Mouse (Mus musculus) layer of hippocampus, postnatal 10 days (tissue): Measurements from ENCODE around the gene Ly6g6d. TPM values are rescaled to one million over a fixed set of nuclear protein-coding genes. Genes with fewer than 3 reads are reported as not detected.
A peak's percentile ranks its signal among the peaks of the same experiment; 100 is the strongest.

Experiments
- DNase-seq, 2 experiments: peaks; one replicate each; pipeline ENCODE4 v3.0.0; 2021; ENCODE audit warnings: low spot score in 2 of 2
- total RNA-seq, 2 experiments: library from RNA; stranded (reverse); gene quantifications; 2 replicates each; pipeline ENCODE4 v1.2.3; 2021

The Ly6g6d gene
- total RNA-seq, 2 experiments from 2014 or later = 0.78 to 1.6 TPM

DNA sequence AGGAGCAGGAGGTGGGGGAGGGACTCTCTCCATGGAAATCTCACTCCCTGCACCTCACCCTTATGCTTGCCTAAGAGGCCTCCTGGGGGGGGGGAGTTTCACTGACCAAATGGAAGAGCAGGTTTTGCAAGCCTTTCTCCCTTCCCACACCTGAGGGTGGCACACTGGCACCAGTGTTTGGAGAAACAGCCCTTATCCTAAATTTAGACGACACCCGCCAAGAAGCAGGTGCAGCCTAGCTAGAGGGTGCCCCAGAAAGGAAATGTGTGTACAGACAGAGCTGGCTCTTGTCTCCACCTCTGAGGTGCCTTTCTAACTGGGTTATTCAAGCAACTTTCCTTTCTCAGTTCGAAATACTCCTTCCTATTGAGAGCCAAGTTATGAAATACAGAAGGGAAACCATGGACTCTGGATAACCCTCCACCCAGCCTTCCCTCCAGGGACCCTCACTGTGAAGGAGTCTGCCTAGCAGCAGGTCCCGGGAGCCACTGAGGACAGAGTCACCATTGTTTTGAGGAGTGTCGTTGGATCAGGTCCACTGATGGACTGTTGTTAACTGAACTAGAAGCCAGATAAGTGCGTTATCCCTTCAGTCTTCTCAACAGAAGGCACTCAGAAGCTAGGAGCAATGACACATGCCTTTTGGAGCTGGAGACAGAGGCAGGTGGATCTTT is 7.2 kb downstream of the Ly6g6d start:
- DNase-seq = no peak

DNA sequence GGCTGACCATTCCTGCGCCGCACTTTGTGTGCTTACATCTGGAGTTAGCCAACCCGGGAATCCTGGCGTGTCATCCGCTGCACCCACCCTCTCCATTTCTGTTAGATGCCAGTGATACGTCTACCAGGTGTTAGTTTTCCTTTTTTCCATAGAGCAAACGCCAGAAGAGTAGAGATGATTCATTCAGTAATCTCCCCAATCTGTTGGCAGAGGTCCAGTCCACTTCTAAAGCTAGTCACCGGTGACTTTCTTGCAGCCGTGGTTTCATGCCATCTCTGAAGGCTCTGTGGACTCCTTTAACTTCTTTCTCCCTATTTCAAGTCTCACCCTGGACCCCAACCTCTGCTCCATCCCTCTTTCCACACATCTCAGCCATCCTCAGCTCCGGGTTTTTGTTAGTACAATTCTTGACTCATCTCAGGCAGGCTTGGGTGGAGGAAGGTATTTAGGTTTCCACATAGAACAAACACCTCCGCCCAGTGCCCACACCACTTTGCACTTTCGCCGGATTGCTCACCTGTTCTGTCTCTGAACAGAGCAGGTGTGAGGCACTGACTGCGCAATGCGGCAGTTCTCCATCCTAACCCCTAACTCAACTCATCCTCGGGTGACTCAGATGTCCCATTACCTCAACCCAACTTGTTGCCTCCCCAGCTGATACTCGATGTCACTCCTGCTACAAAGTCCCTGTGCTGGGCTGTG is 9.5 kb downstream of the Ly6g6d start:
- DNase-seq = no peak

DNA sequence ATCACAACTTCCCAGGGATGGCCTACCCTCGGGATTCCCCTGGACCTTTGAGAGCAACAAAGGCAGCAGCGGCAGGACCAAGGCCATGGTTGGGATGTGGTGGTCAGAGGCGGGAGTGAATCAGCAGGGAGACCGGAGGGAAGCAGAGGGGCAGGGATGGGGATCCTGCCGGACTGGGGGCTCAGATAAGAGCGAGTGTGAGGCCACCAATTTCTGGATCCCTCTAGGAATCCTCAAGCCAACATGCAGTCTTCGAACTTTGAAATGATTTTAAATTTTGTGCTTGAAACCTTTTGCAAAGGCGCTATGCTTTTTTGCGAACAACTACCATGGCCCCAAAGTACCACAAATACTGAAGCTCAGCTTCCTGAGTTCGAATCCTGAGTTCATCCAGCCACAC is 11.8 kb downstream of the Ly6g6d start, which contains the start of gene Mpig6b:
Gene Mpig6b (minus strand): TSS at position 101 of the 400 bp plus-strand sequence.
- DNase-seq = no peak

DNA sequence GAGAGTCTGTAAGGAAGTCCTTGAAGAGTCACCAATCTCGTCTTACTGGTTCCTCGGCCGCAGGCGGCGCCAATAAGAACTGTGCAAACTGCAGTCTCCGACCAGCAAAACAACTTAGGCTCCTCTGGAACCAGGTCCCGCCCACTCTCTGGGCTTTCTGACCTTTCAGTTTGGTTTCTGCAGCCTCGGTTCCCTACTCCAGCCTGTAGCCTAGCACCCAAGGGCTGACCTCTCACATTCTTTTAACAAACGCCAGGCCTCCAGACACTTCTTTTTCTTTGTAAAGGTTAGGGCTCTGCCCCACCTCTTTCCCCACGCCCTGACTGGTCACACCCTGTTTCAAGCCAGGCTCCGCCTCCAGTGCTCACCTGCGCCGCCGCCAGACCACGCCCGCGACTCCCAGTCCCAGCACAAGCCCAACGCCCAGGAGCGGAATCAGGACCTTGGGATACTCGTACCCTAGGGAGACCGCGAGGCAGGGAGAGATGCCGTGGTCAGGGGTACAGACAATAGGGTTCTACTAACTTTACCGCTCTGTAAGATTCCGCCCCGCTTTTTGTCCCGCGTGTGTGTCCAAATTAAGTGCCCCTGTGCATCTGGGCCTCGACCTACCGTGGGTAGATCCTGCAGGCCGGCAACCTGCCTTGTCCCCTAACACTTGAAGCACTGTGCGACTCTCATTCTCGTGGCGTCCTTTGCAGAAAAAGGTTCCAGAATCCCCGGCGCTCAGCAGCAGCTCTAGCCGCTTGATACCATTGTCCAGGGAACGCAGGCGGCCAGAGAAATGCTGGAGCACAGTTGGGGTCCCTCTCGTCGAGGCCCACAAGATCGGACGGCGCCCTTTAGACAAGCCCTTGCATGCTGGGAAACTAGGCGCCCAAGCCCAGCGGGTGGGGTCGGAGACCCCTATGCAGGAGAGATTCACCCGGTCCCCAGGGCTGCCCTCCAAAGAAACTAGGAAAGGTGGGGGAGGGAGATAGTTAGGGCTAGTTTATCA is 12.6 kb downstream of the Ly6g6d start, which contains the start of gene Ly6g6c:
Gene Ly6g6c (plus strand): TSS at position 438 of the 997 bp plus-strand sequence.
- DNase-seq = no peak

DNA sequence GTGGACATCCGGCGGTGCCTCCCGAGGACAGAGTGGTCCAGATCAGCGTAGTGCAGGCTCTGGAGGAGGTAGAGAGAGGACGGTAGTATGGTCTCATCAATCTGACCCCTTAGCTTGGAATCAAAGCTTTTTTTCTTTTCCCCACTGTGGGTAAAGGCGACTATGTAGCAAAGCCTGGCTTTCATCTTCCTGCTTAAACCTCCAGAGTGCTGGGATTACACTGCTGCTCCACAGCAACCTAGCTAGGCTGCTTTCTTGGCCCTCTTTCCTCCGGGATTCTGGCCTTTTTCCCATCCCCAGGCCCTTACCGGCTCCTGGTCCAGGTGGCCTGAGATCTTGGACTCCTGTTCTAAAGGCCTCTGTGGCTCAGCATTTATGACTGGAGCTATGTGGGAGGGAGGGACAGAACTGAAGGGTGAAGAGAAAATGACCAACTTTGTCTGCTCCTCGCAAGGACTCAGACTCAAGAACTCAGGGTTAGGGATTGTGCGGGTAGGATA is 13.4 kb downstream of the Ly6g6d start:
- no peak for DNase-seq

DNA sequence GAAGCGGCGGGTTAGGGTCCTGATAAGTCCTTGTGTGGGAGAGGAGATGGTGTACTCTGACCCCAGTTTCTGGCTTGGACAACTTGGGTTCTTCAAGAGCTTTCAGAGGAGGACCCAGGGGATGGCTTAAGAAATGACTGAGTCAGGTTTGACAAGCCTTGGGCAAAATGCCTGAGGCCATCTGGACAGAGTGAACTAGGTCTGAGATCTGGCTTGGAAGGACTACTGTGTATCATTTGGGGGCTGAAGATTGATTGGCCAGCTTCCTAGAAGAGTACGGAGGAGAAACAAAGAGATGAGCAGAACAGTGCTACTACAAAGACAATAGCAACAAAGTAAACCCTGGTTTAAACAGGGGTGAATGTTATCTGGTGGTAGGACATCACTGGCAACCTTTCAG is 14.4 kb downstream of the Ly6g6d start:
- no peak for DNase-seq

DNA sequence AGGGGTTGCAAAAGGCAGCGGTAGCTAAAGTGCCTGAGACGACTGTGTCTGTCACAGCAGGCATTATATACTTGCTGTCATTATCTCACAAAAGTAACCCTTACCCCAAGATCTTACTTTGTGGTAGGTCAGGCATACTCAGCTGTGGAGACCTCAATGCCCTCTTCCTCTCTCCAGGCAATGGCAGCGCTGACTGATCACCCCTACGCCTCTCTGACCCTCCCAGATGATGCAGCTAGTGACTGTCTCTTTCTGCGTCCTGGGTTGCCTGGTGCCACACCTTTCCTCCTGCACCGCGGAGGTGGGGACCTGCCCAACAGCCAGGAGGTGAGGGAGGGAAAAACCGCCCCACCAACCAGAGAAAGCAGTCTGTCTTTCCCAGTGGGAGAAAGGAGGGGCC is 16.6 kb downstream of the Ly6g6d start:
- no peak for DNase-seq

DNA sequence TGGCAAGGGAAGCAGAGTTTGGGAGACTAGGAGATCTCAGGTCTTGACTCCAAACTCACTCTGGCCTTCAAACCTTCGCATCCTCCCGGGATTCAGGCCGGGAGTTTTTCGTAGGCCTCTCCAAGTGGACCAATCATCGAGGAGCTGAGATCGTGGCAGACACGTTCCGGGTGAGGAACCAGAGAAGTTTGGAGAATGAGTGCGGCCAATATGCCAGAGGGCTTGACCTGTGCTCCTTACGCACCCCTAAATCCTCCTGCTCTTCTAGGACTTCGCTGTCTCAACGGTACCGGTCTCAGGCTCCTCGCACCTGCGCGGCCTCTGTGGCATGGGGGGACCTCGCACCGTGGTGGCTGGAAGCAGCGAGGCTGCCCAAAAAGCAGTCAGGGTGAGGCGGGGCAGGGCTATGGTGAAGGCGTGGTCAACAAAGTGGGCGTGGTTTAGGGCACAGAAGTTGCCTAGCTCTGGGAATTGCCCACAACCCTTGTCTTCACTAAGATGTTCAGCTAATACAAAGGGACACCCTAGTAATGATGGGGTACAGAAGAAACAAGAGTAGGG is 17.0 kb downstream of the Ly6g6d start:
- DNase-seq = no peak

DNA sequence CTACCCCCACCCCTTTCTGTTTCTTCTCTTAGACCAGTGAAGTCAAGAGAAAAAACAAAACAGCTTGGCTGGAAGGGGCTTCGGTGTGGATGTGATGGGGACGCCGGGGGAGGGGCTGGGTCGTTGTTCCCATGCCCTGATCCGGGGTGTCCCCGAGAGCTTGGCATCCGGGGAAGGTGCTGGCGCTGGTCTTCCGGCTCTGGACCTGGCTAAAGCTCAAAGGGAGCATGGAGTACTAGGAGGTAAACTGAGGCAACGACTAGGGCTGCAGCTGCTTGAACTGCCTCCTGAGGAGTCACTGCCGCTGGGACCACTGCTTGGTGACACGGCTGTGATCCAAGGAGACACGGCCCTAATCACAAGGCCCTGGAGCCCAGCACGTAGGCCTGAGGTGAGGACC is 17.8 kb downstream of the Ly6g6d start:
- DNase-seq = no peak

DNA sequence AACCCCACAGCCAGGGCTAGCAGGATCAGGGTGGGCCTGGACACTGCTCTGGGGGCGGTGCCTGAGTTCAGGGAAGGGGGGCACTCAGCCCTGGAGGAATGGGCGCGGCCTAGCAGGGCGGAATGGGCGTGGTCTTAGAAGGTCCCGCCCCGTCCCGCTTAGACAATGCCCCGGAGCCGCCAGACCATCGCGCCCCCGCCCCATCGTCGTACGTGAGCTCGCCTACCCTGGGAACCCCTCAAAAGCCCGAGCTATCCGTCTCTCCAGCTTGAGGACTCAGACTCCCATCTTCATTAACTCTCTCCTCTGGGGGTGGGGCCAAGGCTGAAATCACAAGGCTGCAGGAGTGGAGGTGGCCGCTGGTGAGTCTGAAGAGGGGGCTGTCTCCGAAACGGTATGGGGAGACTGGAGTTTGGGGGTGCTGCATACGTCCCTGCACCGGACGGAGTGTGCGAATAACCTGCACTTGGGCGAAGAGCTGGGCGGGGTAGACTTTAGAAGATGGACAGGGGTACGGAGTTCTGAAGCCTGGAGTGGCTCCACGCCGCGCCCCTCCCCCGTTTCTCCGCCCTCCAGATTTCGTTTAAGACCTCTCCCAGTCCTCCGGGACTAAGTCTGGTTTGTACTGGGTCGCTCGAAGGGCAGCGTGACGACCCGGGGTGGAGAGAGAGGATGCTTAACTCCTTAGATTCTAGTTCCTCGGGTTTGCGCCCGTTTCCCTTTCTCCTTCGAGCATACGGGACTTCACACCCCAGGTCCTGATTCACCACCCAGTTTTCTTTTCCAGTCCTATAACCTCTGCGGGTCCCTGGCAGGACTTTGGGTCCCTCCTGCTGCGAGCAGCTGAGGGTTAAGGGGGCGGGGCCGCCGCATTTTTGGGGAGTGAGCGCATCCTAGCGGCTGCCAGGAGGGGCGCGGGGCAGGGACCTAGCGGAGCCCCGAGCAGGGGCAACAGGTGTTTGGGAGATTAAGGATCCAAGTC is 18.7 kb downstream of the Ly6g6d start, which contains the start of gene Ddah2:
Gene Ddah2 (plus strand): TSS at position 125 of the 982 bp plus-strand sequence.
- DNase-seq = peak; percentile 87 to 91

DNA sequence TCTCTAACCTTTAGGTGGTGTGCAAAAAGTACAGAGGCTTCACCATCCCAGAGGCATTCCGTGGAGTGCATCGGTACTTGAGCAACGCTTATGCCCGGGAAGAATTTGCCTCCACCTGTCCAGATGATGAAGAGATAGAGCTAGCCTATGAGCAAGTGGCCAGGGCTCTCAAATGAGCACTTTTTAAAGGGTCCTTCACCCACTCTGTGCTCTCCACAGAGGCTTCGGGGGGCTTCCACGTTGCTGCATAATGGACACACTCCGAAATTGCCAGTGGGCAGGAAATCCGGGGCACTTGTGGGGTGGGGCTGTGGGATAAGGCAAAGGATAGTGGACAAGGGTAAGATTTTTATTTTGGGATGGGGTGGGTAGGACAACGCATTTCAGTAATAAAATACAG is 19.5 kb downstream of the Ly6g6d start:
- DNase-seq = no peak

DNA sequence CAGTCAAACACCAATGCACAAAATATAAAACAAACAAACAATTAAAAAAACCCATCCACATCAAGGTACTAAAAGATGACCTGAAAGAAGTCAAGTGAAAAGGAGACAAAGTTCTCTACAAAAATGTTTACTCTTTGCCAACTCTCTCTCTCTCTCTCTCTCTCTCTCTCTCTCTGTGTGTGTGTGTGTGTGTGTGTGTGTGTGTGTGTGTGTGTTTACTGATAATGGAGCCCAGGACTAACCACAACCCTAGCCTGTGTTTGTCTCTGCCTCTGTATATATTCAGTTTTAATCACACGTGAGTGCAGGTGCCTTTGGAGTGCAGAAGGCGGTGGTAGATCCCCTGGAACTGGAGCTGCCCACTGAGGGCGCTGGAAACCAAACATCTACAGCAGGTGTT is 20.8 kb downstream of the Ly6g6d start:
- no peak for DNase-seq

DNA sequence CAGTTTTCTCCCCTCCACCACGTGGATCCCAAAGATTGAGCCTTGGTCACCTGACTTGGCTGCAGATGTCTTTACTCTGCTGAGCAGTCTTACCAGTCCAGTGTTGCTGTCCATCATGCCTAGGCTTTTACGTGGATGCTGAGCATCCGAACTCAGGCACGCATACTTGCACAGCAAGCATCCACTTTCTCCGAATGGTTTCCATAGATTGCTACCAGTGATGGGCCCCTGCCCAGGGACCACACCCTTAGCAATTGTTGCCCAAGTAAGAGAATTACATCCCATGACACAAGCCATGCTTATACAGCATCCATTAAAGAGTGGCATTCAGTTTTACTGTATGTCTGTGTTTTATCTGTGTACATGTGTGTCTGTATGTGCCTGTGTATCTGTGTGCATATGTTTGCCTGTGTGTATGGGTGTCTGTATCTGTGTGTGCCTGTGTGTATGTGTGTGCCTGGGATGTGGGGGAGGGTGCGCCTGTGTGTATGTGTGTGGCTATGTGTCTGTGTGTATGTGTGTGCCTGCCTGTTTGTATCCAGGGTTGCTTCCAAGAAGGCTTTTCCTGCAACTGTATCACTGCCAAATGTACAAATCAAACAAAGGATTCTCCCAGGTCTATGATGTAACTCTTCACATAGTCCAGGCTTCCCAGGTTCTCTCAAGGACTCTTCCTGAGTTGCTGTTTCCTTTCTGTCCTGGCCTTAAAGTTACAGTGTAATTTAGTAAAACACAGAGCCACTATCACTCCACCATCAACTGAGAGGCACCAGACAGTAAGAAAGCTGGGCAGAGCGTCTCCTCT is 22.0 kb downstream of the Ly6g6d start:
- DNase-seq = no peak

DNA sequence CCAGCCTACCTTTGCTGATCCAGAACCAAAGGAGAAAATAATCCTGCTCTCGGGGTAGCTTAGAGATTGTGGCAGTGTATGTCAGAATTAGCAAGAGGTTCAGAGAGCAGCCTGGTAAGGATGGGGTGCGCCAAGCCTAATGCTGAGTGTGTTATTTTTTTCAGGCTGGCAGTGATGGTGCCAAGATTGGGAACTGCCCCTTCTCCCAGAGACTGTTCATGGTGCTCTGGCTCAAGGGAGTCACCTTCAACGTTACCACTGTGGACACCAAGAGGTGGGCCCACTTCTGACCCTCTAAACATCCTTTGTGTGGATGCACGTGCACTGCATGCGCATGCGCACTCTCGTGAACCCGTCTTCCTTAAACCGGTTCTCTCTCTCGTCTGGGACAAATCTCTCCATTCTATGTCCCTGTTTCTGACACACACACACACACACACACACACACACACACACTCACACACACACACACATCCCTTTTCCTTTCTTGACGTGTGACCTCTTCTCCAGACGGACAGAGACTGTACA is 25.5 kb downstream of the Ly6g6d start:
- DNase-seq = no peak

DNA sequence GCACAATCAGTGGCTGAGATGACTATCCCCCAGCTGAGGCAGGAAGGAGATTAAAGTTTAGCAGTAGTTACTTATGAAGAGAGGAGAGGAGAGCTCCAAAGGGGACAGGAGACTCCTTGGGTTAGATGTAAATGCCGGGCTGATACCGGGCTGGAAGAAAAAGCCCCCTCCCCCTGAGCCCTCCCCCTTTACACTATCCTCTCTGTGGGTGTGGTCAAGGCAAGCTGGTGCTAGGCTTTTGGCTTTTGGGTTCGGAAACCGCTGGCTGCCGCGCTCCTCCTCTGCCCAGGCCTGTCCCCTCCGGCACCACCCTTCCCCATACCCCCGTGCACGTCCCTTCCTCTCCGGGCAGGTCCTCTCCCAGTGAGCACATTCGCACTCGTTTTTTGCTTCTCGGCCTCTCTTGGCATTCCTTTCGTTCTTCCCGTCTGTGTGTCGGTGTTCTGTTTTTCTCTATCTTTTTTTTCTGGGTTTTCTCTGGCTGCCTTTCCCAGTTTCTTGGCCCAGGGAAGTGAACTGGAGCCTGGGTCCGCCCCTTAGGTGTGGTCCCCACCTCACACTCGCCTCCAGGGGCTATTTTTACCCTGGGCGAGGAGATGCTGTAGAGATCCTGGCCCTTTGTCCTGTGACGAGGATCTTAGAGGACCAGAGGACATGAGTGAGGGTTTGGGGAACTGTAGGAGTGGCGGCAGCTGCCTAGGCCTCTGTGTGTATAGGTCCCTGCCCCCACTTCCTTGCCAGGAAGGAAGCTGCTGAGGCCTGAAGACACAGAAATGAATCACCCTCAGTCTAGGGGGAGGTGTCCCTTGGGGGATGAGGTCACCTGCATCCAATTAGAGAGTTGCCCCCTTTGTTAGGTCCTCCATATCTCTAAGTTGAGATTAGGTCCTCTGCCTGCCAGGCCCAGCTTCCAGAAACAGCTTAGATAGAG is 26.4 kb downstream of the Ly6g6d start:
- peak; percentile 37 to 46 for DNase-seq

DNA sequence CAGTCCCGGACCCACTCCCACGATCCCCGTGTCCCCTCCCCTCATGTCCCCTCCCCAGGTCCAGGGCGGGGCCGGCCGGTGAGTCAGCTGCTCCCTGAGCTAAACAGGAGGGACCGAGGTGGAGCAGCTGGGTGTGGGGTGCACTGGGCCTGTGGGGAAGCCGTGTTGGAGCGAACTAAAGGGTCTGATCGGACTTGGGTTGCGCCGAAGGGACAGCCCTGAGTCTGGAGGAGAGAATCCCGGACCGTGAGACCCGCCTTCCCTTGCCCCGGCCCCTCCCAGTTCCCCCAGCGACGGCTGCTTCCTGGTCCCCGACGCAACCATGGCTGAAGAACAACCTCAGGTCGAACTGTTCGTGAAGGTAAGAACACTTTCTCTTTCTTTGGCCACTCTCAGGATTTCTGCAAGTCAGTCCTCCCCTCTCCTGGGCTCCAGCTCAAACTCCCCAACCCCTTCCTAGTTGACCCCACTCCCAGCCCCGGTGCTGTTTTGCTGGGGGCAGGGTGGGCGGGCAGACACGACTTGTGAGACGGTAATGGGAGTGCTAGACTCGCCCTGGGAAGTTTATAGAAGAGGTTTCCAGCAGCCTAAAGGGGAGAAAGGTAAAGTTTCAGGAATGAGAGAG is 27.6 kb downstream of the Ly6g6d start:
- peak; percentile 28 to 47 for DNase-seq

DNA sequence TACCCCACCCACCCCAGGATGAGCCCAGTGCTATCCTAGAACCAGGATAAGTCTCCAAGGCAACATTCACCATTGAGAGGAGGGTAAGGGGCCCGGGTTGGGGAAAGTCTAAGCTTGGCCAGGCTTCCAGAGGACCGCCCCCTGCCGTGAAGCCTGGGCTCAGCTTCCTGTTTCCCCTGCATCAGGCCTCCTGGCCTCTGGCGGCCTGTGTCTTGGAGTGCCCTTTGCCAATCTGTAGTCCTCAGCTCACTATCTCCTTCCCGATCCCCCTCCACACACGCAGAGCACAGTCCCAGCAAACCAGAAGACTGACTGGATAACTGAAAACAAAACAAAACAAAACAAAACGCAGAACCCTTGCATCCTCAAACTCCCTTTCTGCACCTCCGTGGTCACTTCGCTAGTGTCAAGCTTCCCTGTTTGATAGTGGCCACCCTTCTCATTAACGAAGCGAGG is 28.3 kb downstream of the Ly6g6d start, which contains the start of gene Clic1:
Gene Clic1 (plus strand): TSS at position 406 of the 456 bp plus-strand sequence.
- peak in 1 of 2 experiments; percentile 33 for DNase-seq
